Mouse (Mus musculus) spleen, adult 18-20 months (tissue): ENCODE data around the gene Gm13757.
"Not testable (repeated sequence)": the region's sequence is repeated elsewhere in the genome, so short reads cannot be mapped to it uniquely, and the experiment has no call there.

Experiments
- DNase-seq, 2 experiments: peaks; one replicate each; pipeline ENCODE4 v3.0.0; 2022; ENCODE audit warnings: mixed read lengths in 2 of 2

Gene Gm13757

GRCm38 (mm10) chr2:88449031-88449430, at the start of gene Gm13757:
Gene Gm13757 (minus strand): TSS chr2:88449131.
- DNase-seq = no peak

- DNase-seq = no peak
These were observed 44.1 kb upstream of the Gm13757 start, which contains the start of gene Olfr1185-ps1 for GRCm38 (mm10) chr2:88493020-88493419. Gene Olfr1185-ps1 (plus strand): TSS chr2:88493320.

GRCm38 (mm10) chr2:88483298-88483697, 34.4 kb upstream of the Gm13757 start, which contains the start of gene Olfr1184:
Gene Olfr1184 (plus strand): TSS chr2:88483598.
- DNase-seq = no peak

GRCm38 (mm10) chr2:88454567-88454966, 5.6 kb upstream of the Gm13757 start, which contains the start of gene Olfr1183:
Gene Olfr1183 (plus strand): TSS chr2:88454867.
- not testable (repeated sequence) for DNase-seq

- DNase-seq = no peak
These were observed 22.9 kb downstream of the Gm13757 start, which contains the start of gene Olfr1181 for GRCm38 (mm10) chr2:88426071-88426470. Gene Olfr1181 (minus strand): TSS chr2:88426171.

- no peak for DNase-seq
These were observed 29.9 kb downstream of the Gm13757 start, which contains the start of gene Olfr1180 for GRCm38 (mm10) chr2:88419051-88419450. Gene Olfr1180 (minus strand): TSS chr2:88419151.

- no peak for DNase-seq
These were observed 42.6 kb downstream of the Gm13757 start, which contains the start of gene Olfr1179 for GRCm38 (mm10) chr2:88406353-88406752. Gene Olfr1179 (minus strand): TSS chr2:88406453.
